Mouse (Mus musculus): Measurements from ENCODE around the gene Fbxo44.
"Not testable (repeated sequence)": the region's sequence is repeated elsewhere in the genome, so short reads cannot be mapped to it uniquely, and the experiment has no call there.

The Fbxo44 gene

GRCm38 (mm10) chr4:148130561-148131413 lies 29.5 kb downstream of the Fbxo44 start, which contains the start of gene Draxin:
Draxin (minus strand) TSS chr4:148130698.
- DNase-seq (ENCODE audit: low read depth, low spot score) = no peak

- DNase-seq (ENCODE audit: low read depth, low spot score) = no peak
Measured at GRCm38 (mm10) chr4:148130133-148130532, 30.1 kb downstream of the Fbxo44 start, which contains the start of gene Mad2l2. Mad2l2 (plus strand) TSS chr4:148130384.

GRCm38 (mm10) chr4:148128672-148129071 lies 31.6 kb downstream of the Fbxo44 start:
- no peak for DNase-seq (ENCODE audit: low read depth, low spot score)

- DNase-seq (ENCODE audit: low read depth, low spot score) = no peak
Measured at GRCm38 (mm10) chr4:148128241-148128640, 32.0 kb downstream of the Fbxo44 start.

- no peak for DNase-seq (ENCODE audit: low read depth, low spot score)
Measured at GRCm38 (mm10) chr4:148122694-148123066, 37.6 kb downstream of the Fbxo44 start.

- DNase-seq (ENCODE audit: low read depth, low spot score) = no peak
Measured at GRCm38 (mm10) chr4:148121982-148122693, 38.1 kb downstream of the Fbxo44 start.

GRCm38 (mm10) chr4:148121362-148121761 lies 38.9 kb downstream of the Fbxo44 start:
- no peak for DNase-seq (ENCODE audit: low read depth, low spot score)

GRCm38 (mm10) chr4:148120555-148120954 lies 39.7 kb downstream of the Fbxo44 start:
- no peak for DNase-seq (ENCODE audit: low read depth, low spot score)

GRCm38 (mm10) chr4:148119578-148119977 lies 40.7 kb downstream of the Fbxo44 start:
- DNase-seq (ENCODE audit: low read depth, low spot score) = not testable (repeated sequence)

- no peak for DNase-seq (ENCODE audit: low read depth, low spot score)
Measured at GRCm38 (mm10) chr4:148117392-148117791, 42.9 kb downstream of the Fbxo44 start.

GRCm38 (mm10) chr4:148116657-148117056 lies 43.6 kb downstream of the Fbxo44 start:
- DNase-seq (ENCODE audit: low read depth, low spot score) = no peak

GRCm38 (mm10) chr4:148115467-148115866 lies 44.8 kb downstream of the Fbxo44 start:
- DNase-seq (ENCODE audit: low read depth, low spot score) = no peak

GRCm38 (mm10) chr4:148114758-148115391 lies 45.4 kb downstream of the Fbxo44 start:
- DNase-seq (ENCODE audit: low read depth, low spot score) = peak; percentile 75

- no peak for DNase-seq (ENCODE audit: low read depth, low spot score)
Measured at GRCm38 (mm10) chr4:148112519-148112918, 47.8 kb downstream of the Fbxo44 start.

- DNase-seq (ENCODE audit: low read depth, low spot score) = no peak
Measured at GRCm38 (mm10) chr4:148109215-148109614, 51.1 kb downstream of the Fbxo44 start.

GRCm38 (mm10) chr4:148108565-148109100 lies 51.6 kb downstream of the Fbxo44 start:
- DNase-seq (ENCODE audit: low read depth, low spot score) = no peak

- no peak for DNase-seq (ENCODE audit: low read depth, low spot score)
Measured at GRCm38 (mm10) chr4:148107621-148108291, 52.5 kb downstream of the Fbxo44 start.

GRCm38 (mm10) chr4:148104146-148104545 lies 56.1 kb downstream of the Fbxo44 start:
- DNase-seq (ENCODE audit: low read depth, low spot score) = peak; percentile 62

Data from retina, adult 2 months (tissue).